Mouse (Mus musculus) hindbrain, embryonic 14.5 days (tissue): Measurements from ENCODE around the gene Lrrk2. TPM values are rescaled to one million over a fixed set of nuclear protein-coding genes. Genes with fewer than 3 reads are reported as not detected.

ENCODE experiments used
- ATAC-seq: fragments of 200-750 bp; cut with Nextera tagmentation; 2 replicates; pipeline ENCODE4 v1.8.0; 2017; ENCODE audit warnings: moderate number of reproducible peaks, mild to moderate bottlenecking, moderate TSS enrichment, moderate library complexity; ENCODE audit not compliant: low FRiP score
- DNase-seq: peaks from one replicate; pipeline ENCODE4 v3.0.0-alpha.2; 2015; ENCODE audit warnings: low spot score
- H3K27ac ChIP-seq: fragments of 300-500 bp; sonication (generic); 2 replicates; pipeline ENCODE4 v1.5.1; 2014; ENCODE audit warnings: mild to moderate bottlenecking, moderate library complexity
- H3K27me3 ChIP-seq: fragments of 300-500 bp; sonication (generic); 2 replicates; pipeline ENCODE4 v1.6.1; 2014; ENCODE audit warnings: mild to moderate bottlenecking, low read length, mixed read lengths; ENCODE audit not compliant: control insufficient read depth, insufficient read depth
- H3K36me3 ChIP-seq: fragments of 300-500 bp; sonication (generic); replicated peaks from 2 replicates; pipeline ENCODE4 v1.6.1; 2014; ENCODE audit not compliant: control insufficient read depth, insufficient read depth
- H3K4me1 ChIP-seq: fragments of 300-500 bp; sonication (generic); replicated peaks from 2 replicates; pipeline ENCODE4 v1.6.1; 2014; ENCODE audit warnings: antibody characterized with exemption, low read length, mixed read lengths; ENCODE audit not compliant: control insufficient read depth, insufficient read depth
- H3K4me2 ChIP-seq: fragments of 300-500 bp; sonication (generic); replicated peaks from 2 replicates; pipeline ENCODE4 v1.6.1; 2014; ENCODE audit warnings: mild to moderate bottlenecking, moderate library complexity
- H3K4me3 ChIP-seq: fragments of 300-500 bp; sonication (generic); replicated peaks from 2 replicates; pipeline ENCODE4 v1.5.1; 2014; ENCODE audit warnings: mild to moderate bottlenecking, low read length
- H3K9ac ChIP-seq: fragments of 300-500 bp; sonication (generic); 2 replicates; pipeline ENCODE4 v1.6.1; 2014
- H3K9me3 ChIP-seq: fragments of 300-500 bp; sonication (generic); 2 replicates; pipeline ENCODE4 v1.6.1; 2016; ENCODE audit warnings: low read length; ENCODE audit not compliant: control insufficient read depth
- WGBS: fragments of 180-500 bp; shearing (Covaris S2); extraction: QIAGEN DNeasy Blood & Tissue Kit; methylation state at CpG from one replicate; pipeline ENCODE4 v1.1.7; 2014; 5-methylcytosine and 5-hydroxymethylcytosine counted together
- polyA plus RNA-seq: library from polyadenylated mRNA; unstranded; fragments of >200 nt; fragmentation: Nextera tagmentation; extraction: Ambion mirVana; gene quantifications from 2 replicates; pipeline ENCODE4 v1.2.1, GENCODE M21; 2014

The Lrrk2 gene
- polyA plus RNA-seq, 1 experiment from 2014 or later = 3.4 TPM

GRCm38 (mm10) chr15:91643632-91644348, 29.2 kb upstream of the Lrrk2 start:
- Histone ChIP-seq H3K9me3 (no peaks in the 10 kb centered on the region), H3K36me3 (no peaks in the 10 kb centered on the region), H3K4me2 (no peak overlapping the region), H3K9ac (no peak overlapping the region), H3K4me1 (no peaks in the 10 kb centered on the region), H3K27ac (no peak overlapping the region), H3K27me3 (no peaks in the 10 kb centered on the region), H3K4me3 (no peak overlapping the region)
- no peak for DNase-seq
- no peak for ATAC-seq
- WGBS = 63% methylated on average over 7 of the region's 7 CpGs

GRCm38 (mm10) chr15:91650270-91650669, 22.7 kb upstream of the Lrrk2 start:
- Histone ChIP-seq H3K4me3 (no peak overlapping the region), H3K9me3 (no peaks in the 10 kb centered on the region), H3K27me3 (no peaks in the 10 kb centered on the region), H3K36me3 (no peaks in the 10 kb centered on the region), H3K27ac (no peak overlapping the region), H3K4me1 (no peaks in the 10 kb centered on the region), H3K4me2 (no peak overlapping the region), H3K9ac (no peak overlapping the region)
- DNase-seq = no peak
- 76% methylated on average over 3 of the region's 3 CpGs for WGBS
- ATAC-seq = no peak

- no peak for DNase-seq
- 86% methylated on average over 7 of the region's 7 CpGs for WGBS
These were observed 21.5 kb upstream of the Lrrk2 start for GRCm38 (mm10) chr15:91651493-91651892.

GRCm38 (mm10) chr15:91658227-91658626, 14.7 kb upstream of the Lrrk2 start:
- Histone ChIP-seq H3K27ac (no peak overlapping the region), H3K4me3 (no peak overlapping the region), H3K9ac (no peak overlapping the region), H3K9me3 (no peaks in the 10 kb centered on the region), H3K4me2 (no peak overlapping the region), H3K4me1 (no peaks in the 10 kb centered on the region), H3K36me3 (no peaks in the 10 kb centered on the region), H3K27me3 (no peaks in the 10 kb centered on the region)
- no peak for ATAC-seq
- 92% methylated on average over 6 of the region's 6 CpGs for WGBS
- DNase-seq = no peak

More at GRCm38 (mm10) chr15:91651493-91651892, 21.5 kb upstream of the Lrrk2 start:
- Histone ChIP-seq H3K27ac (no peak overlapping the region), H3K4me2 (no peak overlapping the region), H3K4me1 (no peaks in the 10 kb centered on the region), H3K4me3 (no peak overlapping the region), H3K27me3 (no peaks in the 10 kb centered on the region), H3K9me3 (no peaks in the 10 kb centered on the region), H3K9ac (no peak overlapping the region), H3K36me3 (no peaks in the 10 kb centered on the region)
- no peak for ATAC-seq

GRCm38 (mm10) chr15:91660277-91661078, 12.5 kb upstream of the Lrrk2 start:
- WGBS = 89% methylated on average over 6 of the region's 6 CpGs
- Histone ChIP-seq H3K4me3 (no peak overlapping the region), H3K4me1 (no peaks in the 10 kb centered on the region), H3K27ac (no peak overlapping the region), H3K9ac (no peak overlapping the region), H3K27me3 (no peaks in the 10 kb centered on the region), H3K4me2 (no peak overlapping the region), H3K36me3 (no peaks in the 10 kb centered on the region), H3K9me3 (no peaks in the 10 kb centered on the region)
- ATAC-seq = no peak
- no peak for DNase-seq

- no peak overlapping the region for H3K4me3 ChIP-seq
- no peak overlapping the region for H3K27ac ChIP-seq
- ATAC-seq (no peak), DNase-seq (no peak)
- H3K27me3 ChIP-seq = no peaks in the 10 kb centered on the region
- H3K4me1 ChIP-seq = no peaks in the 10 kb centered on the region
- no peaks in the 10 kb centered on the region for H3K36me3 ChIP-seq
- no peak overlapping the region for H3K9ac ChIP-seq
- no peak overlapping the region for H3K4me2 ChIP-seq
- WGBS = 94% methylated on average over 6 of the region's 6 CpGs
- H3K9me3 ChIP-seq = no peaks in the 10 kb centered on the region
These were observed 12.0 kb upstream of the Lrrk2 start for GRCm38 (mm10) chr15:91661079-91661369.

GRCm38 (mm10) chr15:91664586-91665132, 8.3 kb upstream of the Lrrk2 start:
- WGBS = 84% methylated on average over 10 of the region's 10 CpGs
- DNase-seq = no peak
- no peak overlapping the region for H3K4me3 ChIP-seq
- no peaks in the 10 kb centered on the region for H3K36me3 ChIP-seq
- H3K9me3 ChIP-seq = no peaks in the 10 kb centered on the region
- ATAC-seq = no peak
- no peak overlapping the region for H3K9ac ChIP-seq
- H3K4me2 ChIP-seq = no peak overlapping the region
- H3K4me1 ChIP-seq = no peaks in the 10 kb centered on the region
- no peak overlapping the region for H3K27ac ChIP-seq
- H3K27me3 ChIP-seq = no peaks in the 10 kb centered on the region

- WGBS = 93% methylated on average over 6 of the region's 6 CpGs
- ATAC-seq (no peak), DNase-seq (no peak)
- no peaks in the 10 kb centered on the region for H3K4me1 ChIP-seq
- no peaks in the 10 kb centered on the region for H3K27me3 ChIP-seq
- H3K9ac ChIP-seq = no peak overlapping the region
- no peaks in the 10 kb centered on the region for H3K9me3 ChIP-seq
- H3K4me3 ChIP-seq = no peak overlapping the region
- H3K27ac ChIP-seq = no peak overlapping the region
- no peaks in the 10 kb centered on the region for H3K36me3 ChIP-seq
- no peak overlapping the region for H3K4me2 ChIP-seq
These were observed 7.4 kb upstream of the Lrrk2 start for GRCm38 (mm10) chr15:91665530-91665929.

- no peak for ATAC-seq
- no peak for DNase-seq
- Histone ChIP-seq H3K27me3 (no peaks in the 10 kb centered on the region), H3K27ac (no peak overlapping the region), H3K9me3 (no peaks in the 10 kb centered on the region), H3K4me2 (no peak overlapping the region), H3K36me3 (no peaks in the 10 kb centered on the region), H3K4me1 (no peaks in the 10 kb centered on the region), H3K4me3 (no peak overlapping the region), H3K9ac (no peak overlapping the region)
- WGBS = 91% methylated on average over 2 of the region's 2 CpGs
These were observed 1.8 kb upstream of the Lrrk2 start for GRCm38 (mm10) chr15:91671216-91671615.
